ENCODE assay signal across 9 mouse cellular contexts in genomic region chr19:23892633-23893032, GRCm38 (mm10).
A peak's percentile ranks its signal among the peaks of the same experiment; 100 is the strongest.
DNase-seq lines count a peak whose midpoint lies in the region; ATAC-seq lines count a peak whose summit lies in the region.
"Had no signal": no experiment of that assay in that cellular context is flagged by ENCODE, and none has a peak within 500 bp of the region (broad histone marks: within the 10 kb centered on the region; RNA-seq: fewer than 3 reads in every experiment).

No protein-coding gene starts in this region.

- 0 out of 2 replicates have a peak overlapping the region, but pooled peaks have one; percentile 19 for H3K9ac ChIP-seq in kidney, embryonic 15.5 days
- H3K9ac ChIP-seq in embryonic facial prominence, embryonic 11.5 days (replicated peaks; ENCODE audit: low read length) = no peak overlapping the region
- no peak overlapping the region for H3K9ac ChIP-seq in hindbrain, embryonic 15.5 days
- H3K9ac ChIP-seq in neural tube, embryonic 12.5 days = 0 out of 2 replicates have a peak overlapping the region, but pooled peaks have one; percentile 13

- peak overlapping the region; percentile 40 for H3K4me3 ChIP-seq in kidney, embryonic 15.5 days (replicated peaks)
- H3K4me3 ChIP-seq in embryonic facial prominence, embryonic 11.5 days (ENCODE audit: low read depth, low read length) = peak overlapping the region; percentile 36
- H3K4me3 ChIP-seq in hindbrain, embryonic 15.5 days = peak overlapping the region; percentile 31
- H3K4me3 ChIP-seq in neural tube, embryonic 12.5 days = peak overlapping the region; percentile 37

- no peak for DNase-seq in kidney, postnatal 10 days
- no peak for DNase-seq in embryonic facial prominence, embryonic 11.5 days (ENCODE audit: low spot score)
- DNase-seq in adrenal gland, adult 18-20 months (ENCODE audit: low spot score in 2 of 2) = no peak
- DNase-seq in layer of hippocampus, adult 9-11 months = no peak
- DNase-seq in adrenal gland, adult 8-10 months = no peak

- H3K4me1 ChIP-seq in kidney, embryonic 15.5 days = peaks cover 10% of the 10 kb centered on the region
- no peaks in the 10 kb centered on the region for H3K4me1 ChIP-seq in embryonic facial prominence, embryonic 11.5 days (ENCODE audit: control insufficient read depth, insufficient read depth, low read length)
- peaks cover 11% of the 10 kb centered on the region for H3K4me1 ChIP-seq in hindbrain, embryonic 15.5 days (replicated peaks)
- H3K4me1 ChIP-seq in neural tube, embryonic 12.5 days = peaks cover 13% of the 10 kb centered on the region

- peaks cover 50% of the 10 kb centered on the region for H3K27me3 ChIP-seq in kidney, embryonic 15.5 days
- H3K27me3 ChIP-seq in embryonic facial prominence, embryonic 11.5 days (ENCODE audit: control insufficient read depth, insufficient read depth, low read length) = peaks cover 19% of the 10 kb centered on the region
- 0 out of 2 replicates have a peak, but pooled peaks cover 6% of the 10 kb centered on the region for H3K27me3 ChIP-seq in hindbrain, embryonic 15.5 days
- peaks cover 27% of the 10 kb centered on the region for H3K27me3 ChIP-seq in neural tube, embryonic 12.5 days (replicated peaks)

- H3K4me2 ChIP-seq in kidney, embryonic 15.5 days = peak overlapping the region; percentile 62
- peak overlapping the region; percentile 46 for H3K4me2 ChIP-seq in embryonic facial prominence, embryonic 11.5 days (ENCODE audit: low read depth, low read length)
- peak overlapping the region; percentile 51 for H3K4me2 ChIP-seq in hindbrain, embryonic 15.5 days
- peak overlapping the region; percentile 64 for H3K4me2 ChIP-seq in neural tube, embryonic 12.5 days (replicated peaks)

- no peak overlapping the region for H3K27ac ChIP-seq in kidney, embryonic 15.5 days
- H3K27ac ChIP-seq in embryonic facial prominence, embryonic 11.5 days (replicated peaks; ENCODE audit: low read depth, low read length) = no peak overlapping the region
- H3K27ac ChIP-seq in hindbrain, embryonic 15.5 days (replicated peaks) = peak overlapping the region; percentile 45
- no peak overlapping the region for H3K27ac ChIP-seq in neural tube, embryonic 12.5 days

- 0 out of 2 replicates have a peak, but pooled peaks cover 3% of the 10 kb centered on the region for H3K9me3 ChIP-seq in kidney, embryonic 15.5 days (replicated peaks)
- no peaks in the 10 kb centered on the region for H3K9me3 ChIP-seq in embryonic facial prominence, embryonic 11.5 days (replicated peaks; ENCODE audit: control insufficient read depth, low read length)
- H3K9me3 ChIP-seq in hindbrain, embryonic 15.5 days = no peaks in the 10 kb centered on the region
- H3K9me3 ChIP-seq in neural tube, embryonic 12.5 days = no peaks in the 10 kb centered on the region

- no peaks in the 10 kb centered on the region for H3K36me3 ChIP-seq in kidney, embryonic 15.5 days
- H3K36me3 ChIP-seq in embryonic facial prominence, embryonic 11.5 days (replicated peaks; ENCODE audit: control insufficient read depth, insufficient read depth, low read depth, low read length) = no peaks in the 10 kb centered on the region
- peaks cover 7% of the 10 kb centered on the region; the same call in 1 of the 2 replicates for H3K36me3 ChIP-seq in hindbrain, embryonic 15.5 days
- H3K36me3 ChIP-seq in neural tube, embryonic 12.5 days = no peaks in the 10 kb centered on the region

- WGBS in kidney, embryonic 15.5 days = 27% methylated on average over 37 of the region's 37 CpGs
- WGBS in embryonic facial prominence, embryonic 11.5 days = 23% methylated on average over 37 of the region's 37 CpGs
- 26% methylated on average over 37 of the region's 37 CpGs for WGBS in hindbrain, embryonic 15.5 days
- 23% methylated on average over 37 of the region's 37 CpGs for WGBS in neural tube, embryonic 12.5 days

- no peak for ATAC-seq in kidney, embryonic 15.5 days (replicated peaks; ENCODE audit: low FRiP score)
- no peak for ATAC-seq in embryonic facial prominence, embryonic 11.5 days (replicated peaks; ENCODE audit: insufficient number of reproducible peaks, low FRiP score, low TSS enrichment, low read depth)
- ATAC-seq in hindbrain, embryonic 15.5 days (ENCODE audit: low FRiP score, low read depth) = peak; percentile 6; the same call in 1 of the 2 replicates
- ATAC-seq in neural tube, embryonic 12.5 days (ENCODE audit: low FRiP score, low read depth) = peak; percentile 10; the same call in 1 of the 2 replicates
- ATAC-seq: Patski had no signal

Comparison
In these comparisons a context has a peak if more than half of its experiments do, and no peak if none do; other contexts are left out.
1. ATAC-seq: peak in hindbrain, embryonic 15.5 days (single experiment) and neural tube, embryonic 12.5 days (single experiment); none in kidney, embryonic 15.5 days (single experiment) and embryonic facial prominence, embryonic 11.5 days (single experiment).
2. H3K9ac ChIP-seq: peak in kidney, embryonic 15.5 days (single experiment) and neural tube, embryonic 12.5 days (single experiment); none in embryonic facial prominence, embryonic 11.5 days (single experiment) and hindbrain, embryonic 15.5 days (single experiment).
3. Peak in every context shown above with its lines, with median percentiles within 50 percentile points of each other: H3K4me2 ChIP-seq and H3K4me3 ChIP-seq.